Mouse (Mus musculus) CH12.LX (cell line): ENCODE results near the gene Plcg1. TPM values are rescaled to one million over a fixed set of nuclear protein-coding genes. Genes with fewer than 3 reads are reported as not detected.
A peak's percentile ranks its signal among the peaks of the same experiment; 100 is the strongest.

ENCODE experiments used
- DNase-seq: peaks from one replicate; pipeline ENCODE4 v3.0.0-alpha.2; 2013; ENCODE audit errors: extremely low read depth
- H3K27ac ChIP-seq: 2 replicates; pipeline ENCODE4 v1.5.1; 2012; ENCODE audit warnings: low read depth, mild to moderate bottlenecking, control low read depth, moderate library complexity; ENCODE audit not compliant: insufficient read depth
- H3K27me3 ChIP-seq: replicated peaks from 2 replicates; pipeline ENCODE3; 2012; ENCODE audit warnings: inconsistent platforms
- H3K36me3 ChIP-seq, 2 experiments: replicated peaks in 1 of 2; 2 replicates each; pipeline versions ENCODE3 to v1.6.1; 2012; ENCODE audit warnings: inconsistent platforms in 1 of 2, low read length in 1 of 2, mild to moderate bottlenecking in 1 of 2, mixed read lengths in 1 of 2, moderate library complexity in 1 of 2; ENCODE audit not compliant: control insufficient read depth in 1 of 2, insufficient read depth in 1 of 2
- H3K4me1 ChIP-seq, 2 experiments: 2 replicates each; pipeline ENCODE4 v1.6.1; 2012; ENCODE audit warnings: inconsistent platforms in 1 of 2, moderate library complexity in 1 of 2; ENCODE audit not compliant: insufficient read depth in 2 of 2, control insufficient read depth in 1 of 2
- H3K4me2 ChIP-seq: 2 replicates; pipeline ENCODE4 v1.6.1; 2012; ENCODE audit warnings: low read depth, mild to moderate bottlenecking, control low read depth; ENCODE audit not compliant: poor library complexity, insufficient read depth, severe bottlenecking
- H3K4me3 ChIP-seq, 3 experiments: fragments of 150-350 bp in 1 of 3; sonication (generic) in 1 of 3; replicated peaks in 1 of 3; 2 replicates each; pipeline versions ENCODE3 to v1.5.1; 2011 to 2012; ENCODE audit warnings: low read depth in 2 of 3, low read length in 2 of 3, mild to moderate bottlenecking in 2 of 3, moderate library complexity in 2 of 3, control low read depth in 1 of 3, improper control_type of control experiment in 1 of 3, inconsistent platforms in 1 of 3, mixed read lengths in 1 of 3; ENCODE audit not compliant: poor library complexity in 1 of 3
- H3K79me2 ChIP-seq: replicated peaks from 2 replicates; pipeline ENCODE4 v1.6.1; 2012; ENCODE audit warnings: mild to moderate bottlenecking, moderate library complexity; ENCODE audit not compliant: control insufficient read depth, poor library complexity, insufficient read depth, severe bottlenecking; ENCODE audit errors: extremely low read depth
- H3K9ac ChIP-seq: 2 replicates; pipeline ENCODE4 v1.6.1; 2012; ENCODE audit warnings: low read depth, mild to moderate bottlenecking, control low read depth, moderate library complexity; ENCODE audit not compliant: insufficient read depth
- H3K9me3 ChIP-seq: replicated peaks from 2 replicates; pipeline ENCODE3; 2012; ENCODE audit warnings: low read length, inconsistent platforms, mixed read lengths
- CTCF ChIP-seq, 2 experiments: IDR thresholded peaks in 1 of 2; conservative IDR thresholded peaks in 1 of 2; 2 replicates each; pipeline ENCODE4 v1.5.1; 2011 to 2012; ENCODE audit warnings: low read depth in 2 of 2, low read length in 2 of 2, improper control_type of control experiment in 1 of 2, inconsistent platforms in 1 of 2, mild to moderate bottlenecking in 1 of 2, moderate library complexity in 1 of 2
- E2F4 ChIP-seq: IDR thresholded peaks from 2 replicates; pipeline ENCODE4 v1.6.1; 2011; ENCODE audit warnings: low read depth, low read length, improper control_type of control experiment; ENCODE audit not compliant: insufficient replicate concordance
- ELF1 ChIP-seq: IDR thresholded peaks from 2 replicates; pipeline ENCODE4 v1.6.1; 2014; ENCODE audit warnings: low read depth, mild to moderate bottlenecking, inconsistent platforms, low read length, improper control_type of control experiment
- EP300 ChIP-seq: IDR thresholded peaks from 2 replicates; pipeline ENCODE4 v1.6.1; 2011; ENCODE audit warnings: low read length, improper control_type of control experiment
- ETS1 ChIP-seq: conservative IDR thresholded peaks from 2 replicates; pipeline ENCODE4 v1.6.1; 2012; ENCODE audit warnings: low read depth, mild to moderate bottlenecking, inconsistent platforms, low read length, improper control_type of control experiment, moderate library complexity
- IRF4 ChIP-seq: IDR thresholded peaks from 2 replicates; pipeline ENCODE4 v1.6.1; 2014; ENCODE audit warnings: low read depth, mild to moderate bottlenecking, inconsistent platforms, low read length, improper control_type of control experiment
- KAT2A ChIP-seq: IDR thresholded peaks from 2 replicates; pipeline ENCODE4 v1.6.1; 2012; ENCODE audit warnings: low read length, improper control_type of control experiment, inconsistent platforms; ENCODE audit not compliant: insufficient replicate concordance
- MAX ChIP-seq: IDR thresholded peaks from 2 replicates; pipeline ENCODE4 v1.6.1; 2011; ENCODE audit warnings: low read length, improper control_type of control experiment
- NELFE ChIP-seq: IDR thresholded peaks from 2 replicates; pipeline ENCODE4 v1.6.1; 2011; ENCODE audit warnings: low read depth, low read length, improper control_type of control experiment
- NRF1 ChIP-seq: IDR thresholded peaks from 2 replicates; pipeline ENCODE4 v1.6.1; 2014; ENCODE audit warnings: low read depth, mild to moderate bottlenecking, inconsistent platforms, low read length, improper control_type of control experiment, moderate library complexity
- POLR2A ChIP-seq: IDR thresholded peaks from 2 replicates; pipeline ENCODE4 v1.6.1; 2011; ENCODE audit warnings: low read depth, mild to moderate bottlenecking, improper control_type of control experiment, low read length
- POLR2AphosphoS2 ChIP-seq: IDR thresholded peaks from 2 replicates; pipeline ENCODE4 v1.6.1; 2011; ENCODE audit warnings: low read depth, low read length, improper control_type of control experiment
- SIN3A ChIP-seq: IDR thresholded peaks from 2 replicates; pipeline ENCODE4 v1.6.1; 2012; ENCODE audit warnings: low read length, improper control_type of control experiment, inconsistent platforms
- TBP ChIP-seq: conservative IDR thresholded peaks from 2 replicates; pipeline ENCODE4 v1.6.1; 2011; ENCODE audit warnings: low read depth, low read length, improper control_type of control experiment
- UBTF ChIP-seq: IDR thresholded peaks from 2 replicates; pipeline ENCODE4 v1.6.1; 2012; ENCODE audit warnings: low read depth, mild to moderate bottlenecking, inconsistent platforms, low read length, improper control_type of control experiment, moderate library complexity
- ZKSCAN1 ChIP-seq: IDR thresholded peaks from 2 replicates; pipeline ENCODE4 v1.6.1; 2012; ENCODE audit warnings: low read depth, inconsistent platforms, low read length, improper control_type of control experiment, borderline replicate concordance
- ZMIZ1 ChIP-seq: IDR thresholded peaks from 2 replicates; pipeline ENCODE4 v1.6.1; 2012; ENCODE audit warnings: low read depth, mild to moderate bottlenecking, inconsistent platforms, low read length, improper control_type of control experiment
- ZNF384 ChIP-seq: IDR thresholded peaks from 2 replicates; pipeline ENCODE4 v1.6.1; 2012; ENCODE audit warnings: low read depth, low read length, improper control_type of control experiment, inconsistent platforms
- dilution Hi-C: fragments of 300-500 bp; cut with MboI; formaldehyde crosslinking; loops from 2 replicates; pipeline ENCODE4 v1.14.3; 2020; ENCODE audit warnings: low sequenced_read_pairs; ENCODE audit not compliant: extremely low pct_unique_long_range_greater_than_20kb, extremely low pct_ligation_motif_present
- in situ Hi-C: fragments of 300-500 bp; cut with MboI; formaldehyde crosslinking; loops from 3 replicates; pipeline ENCODE4 v1.14.3; 2019; ENCODE audit warnings: low sequenced_read_pairs, low pct_ligation_motif_present, low pct_unique_long_range_greater_than_20kb, mixed read lengths
- polyA plus RNA-seq: library from polyadenylated mRNA; unstranded; fragments of >175 nt; gene quantifications from 2 replicates; pipeline ENCODE4 v1.2.1, GENCODE M21; 2012; ENCODE audit warnings: low read depth; ENCODE audit not compliant: insufficient read length
- total RNA-seq, 2 experiments: library from RNA; depleted of rRNA; stranded (reverse); fragments of 300-350 nt in 1 of 2; fragments of >200 nt in 1 of 2; gene quantifications; 2 replicates each; pipeline ENCODE4 v1.2.3; 2012 to 2014

Plcg1 gene
- total and polyA plus RNA-seq, 3 experiments, result 15.5 to 28.1 (median 17.6) TPM

DNA sequence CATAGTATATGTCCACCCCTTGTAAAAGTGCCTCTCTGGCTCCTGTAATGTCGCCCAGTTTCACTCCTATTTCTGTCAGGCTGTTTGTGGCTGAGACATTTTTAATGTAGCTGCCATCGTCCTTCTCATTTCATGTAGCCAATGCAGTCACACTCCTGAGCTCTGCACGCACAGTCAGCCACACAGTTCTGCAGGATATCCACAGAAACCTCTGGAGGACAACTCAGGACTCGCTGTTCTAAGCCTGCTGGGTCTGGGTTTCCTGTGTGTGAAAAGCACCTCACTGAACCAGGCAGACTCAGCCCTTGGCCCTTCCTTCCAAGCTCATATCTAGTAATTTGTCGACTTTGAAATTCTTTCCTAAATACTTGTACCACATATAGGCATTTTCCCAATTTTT lies 6.6 kb upstream of the Plcg1 start:
- no peak for DNase-seq
- Histone ChIP-seq H3K4me1 (peaks cover 0 to 12% of the 10 kb centered on the region in 2 experiments; a peak in 2 of 4 replicates), H3K27ac (no peak overlapping the region), H3K9me3 (no peaks in the 10 kb centered on the region), H3K36me3 (peaks cover 39 to 57% of the 10 kb centered on the region in 2 experiments), H3K79me2 (no peaks in the 10 kb centered on the region), H3K27me3 (no peaks in the 10 kb centered on the region), H3K9ac (no peak overlapping the region), H3K4me3 (no peak overlapping the region), H3K4me2 (no peak overlapping the region)
- in situ Hi-C loops, result no loop called here
- dilution Hi-C loops, result no loop called here
- TF ChIP-seq NRF1 (no peak), NELFE (no peak), ETS1 (no peak), ELF1 (no peak), ZKSCAN1 (no peak)

DNA sequence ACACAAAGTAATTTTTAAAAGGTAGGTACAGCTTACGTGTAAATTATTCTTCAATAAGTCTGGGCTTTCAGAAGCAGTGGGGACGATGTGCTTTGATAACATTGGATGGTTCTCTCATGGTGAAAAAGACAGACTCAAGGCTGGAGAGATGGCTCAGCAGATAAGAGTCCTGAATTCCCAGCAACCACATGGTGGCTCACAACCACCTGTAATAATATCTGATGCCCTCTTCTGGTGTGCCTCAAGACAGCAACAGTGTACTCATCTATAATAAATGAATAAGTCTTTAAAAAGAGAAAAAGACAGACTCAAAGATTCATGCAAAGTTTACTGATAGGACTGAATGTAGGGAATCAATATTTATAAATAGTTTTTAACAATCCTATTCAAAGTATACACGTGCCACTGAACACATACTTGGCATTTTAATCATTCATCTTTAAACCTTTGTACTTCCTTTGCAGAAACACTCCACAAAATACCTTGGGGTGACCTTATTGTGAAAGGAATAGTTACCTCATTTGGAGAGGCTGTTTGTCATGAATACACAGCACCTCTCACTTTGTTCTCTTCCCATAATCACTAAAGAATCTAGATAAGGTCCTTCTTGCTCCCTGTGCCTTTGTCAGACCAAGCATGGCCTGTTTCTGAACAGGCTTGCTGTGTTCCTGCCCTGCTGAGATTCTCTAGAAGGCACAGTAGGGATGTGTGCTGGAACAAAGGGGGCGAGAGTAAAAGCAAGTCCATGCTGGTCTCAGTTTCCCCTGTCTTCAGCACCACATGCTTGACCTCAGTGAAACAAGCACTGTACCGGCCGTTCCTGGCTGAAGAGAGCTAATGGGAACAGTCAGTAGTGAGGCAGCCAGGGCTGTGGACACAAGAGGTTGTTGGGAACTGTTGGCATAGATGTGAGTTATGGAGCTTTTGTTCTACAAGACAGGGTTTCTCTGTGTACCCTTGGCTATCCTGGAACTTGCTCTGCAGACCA lies 4.9 kb upstream of the Plcg1 start:
- Histone ChIP-seq H3K36me3 (peaks cover 27 to 42% of the 10 kb centered on the region in 2 experiments), H3K9me3 (no peaks in the 10 kb centered on the region), H3K27me3 (peaks cover 2% of the 10 kb centered on the region), H3K4me3 (no peak overlapping the region), H3K27ac (no peak overlapping the region), H3K79me2 (no peaks in the 10 kb centered on the region), H3K4me2 (no peak overlapping the region), H3K9ac (no peak overlapping the region), H3K4me1 (peaks cover 3 to 26% of the 10 kb centered on the region in 2 experiments; a peak in 3 of 4 replicates)
- in situ Hi-C loops, result no loop called here
- dilution Hi-C loops, result no loop called here
- TF ChIP-seq POLR2AphosphoS2 (peak; percentile 29; the same call in 1 of the 2 replicates), CTCF (conservative IDR thresholded peaks at IDR 0.05 in 1 of 2, IDR thresholded peaks at IDR 0.05 in 1 of 2; ENCODE audit: low read depth in 2 of 2, low read length in 2 of 2) (peak in 1 of 2 experiments; percentile 49; a peak in 2 of 4 replicates), KAT2A (no peak)
- no peak for DNase-seq

DNA sequence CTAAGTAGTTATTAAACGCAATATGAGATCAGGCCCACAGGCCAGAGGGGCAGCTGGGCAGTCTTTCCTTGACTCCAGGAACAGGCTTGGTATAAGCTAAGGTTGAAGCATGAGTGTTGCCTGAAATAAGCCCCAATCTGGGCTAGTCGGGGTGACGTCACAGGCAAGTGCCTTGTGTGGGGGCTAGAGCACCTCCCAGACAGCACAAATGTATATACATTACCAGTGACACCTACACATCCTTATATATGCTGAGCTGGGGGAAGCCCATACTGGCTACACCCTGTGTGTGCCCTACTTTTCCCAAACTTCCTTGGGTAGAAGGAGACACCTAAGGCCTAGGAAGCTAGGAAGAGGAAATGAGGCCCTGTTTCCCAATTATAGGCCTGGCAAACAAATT lies 2.1 kb upstream of the Plcg1 start:
- H3K4me3 ChIP-seq, result no peak overlapping the region
- H3K27ac ChIP-seq, result no peak overlapping the region
- TF ChIP-seq SIN3A, result no peak
- TF ChIP-seq MAX, result no peak
- TF ChIP-seq CTCF (conservative IDR thresholded peaks at IDR 0.05 in 1 of 2, IDR thresholded peaks at IDR 0.05 in 1 of 2; ENCODE audit: low read depth in 2 of 2, low read length in 2 of 2), result no peak
- TF ChIP-seq ZNF384, result no peak
- TF ChIP-seq IRF4, result no peak
- no peak for TF ChIP-seq ELF1
- TF ChIP-seq POLR2A, result no peak
- TF ChIP-seq TBP, result no peak
- no peak for TF ChIP-seq KAT2A
- no peak for TF ChIP-seq ZMIZ1
- TF ChIP-seq E2F4, result no peak
- TF ChIP-seq EP300, result no peak
- TF ChIP-seq UBTF, result no peak
- peaks cover 2% of the 10 kb centered on the region for H3K27me3 ChIP-seq
- peaks cover 7 to 46% of the 10 kb centered on the region in 2 experiments for H3K4me1 ChIP-seq
- no peaks in the 10 kb centered on the region; the same call in 1 of the 2 replicates for H3K79me2 ChIP-seq
- no peaks in the 10 kb centered on the region for H3K9me3 ChIP-seq
- H3K36me3 ChIP-seq, result peaks cover 10 to 24% of the 10 kb centered on the region in 2 experiments
- no peak for DNase-seq
- dilution Hi-C loops (no loop called here), in situ Hi-C loops (no loop called here)
- no peak overlapping the region for H3K4me2 ChIP-seq
- H3K9ac ChIP-seq, result no peak overlapping the region
